Mouse (Mus musculus) embryonic facial prominence, embryonic 11.5 days (tissue): ENCODE results near the gene E130309D02Rik. TPM values are rescaled to one million over a fixed set of nuclear protein-coding genes. Genes with fewer than 3 reads are reported as not detected.
A peak's percentile ranks its signal among the peaks of the same experiment; 100 is the strongest.

Experiments used
- ATAC-seq: fragments of 200-750 bp; cut with Nextera tagmentation; replicated peaks from 2 replicates; pipeline ENCODE4 v1.8.0; 2017; ENCODE audit warnings: low read depth; ENCODE audit not compliant: insufficient number of reproducible peaks, low FRiP score, low TSS enrichment
- DNase-seq: peaks from one replicate; pipeline ENCODE4 v3.0.0-alpha.2; 2015; ENCODE audit warnings: low spot score
- H3K27ac ChIP-seq: fragments of 300-500 bp; sonication (generic); replicated peaks from 2 replicates; pipeline ENCODE4 v1.5.1; 2014; ENCODE audit warnings: mild to moderate bottlenecking, low read depth, low read length, control low read depth
- H3K27me3 ChIP-seq: fragments of 300-500 bp; sonication (generic); 2 replicates; pipeline ENCODE4 v1.6.1; 2014; ENCODE audit warnings: mild to moderate bottlenecking, low read length, moderate library complexity, mixed read lengths; ENCODE audit not compliant: control insufficient read depth, insufficient read depth
- H3K36me3 ChIP-seq: fragments of 300-500 bp; sonication (generic); replicated peaks from 2 replicates; pipeline ENCODE4 v1.6.1; 2014; ENCODE audit warnings: low read depth, mild to moderate bottlenecking, low read length, moderate library complexity, mixed read lengths; ENCODE audit not compliant: control insufficient read depth, insufficient read depth
- H3K4me1 ChIP-seq: fragments of 300-500 bp; sonication (generic); 2 replicates; pipeline ENCODE4 v1.6.1; 2014; ENCODE audit warnings: low read length, mixed read lengths; ENCODE audit not compliant: control insufficient read depth, insufficient read depth
- H3K4me2 ChIP-seq: fragments of 300-500 bp; sonication (generic); 2 replicates; pipeline ENCODE4 v1.6.1; 2014; ENCODE audit warnings: low read depth, mild to moderate bottlenecking, control low read depth, low read length, moderate library complexity
- H3K4me3 ChIP-seq: fragments of 300-500 bp; sonication (generic); 2 replicates; pipeline ENCODE4 v1.5.1; 2014; ENCODE audit warnings: low read depth, low read length, control low read depth
- H3K9ac ChIP-seq: fragments of 300-500 bp; sonication (generic); replicated peaks from 2 replicates; pipeline ENCODE4 v1.6.1; 2014; ENCODE audit warnings: mild to moderate bottlenecking, control low read depth, low read length
- H3K9me3 ChIP-seq: fragments of 300-500 bp; sonication (generic); replicated peaks from 2 replicates; pipeline ENCODE4 v1.6.1; 2016; ENCODE audit warnings: mild to moderate bottlenecking, low read length, inconsistent platforms, mixed read lengths; ENCODE audit not compliant: control insufficient read depth
- WGBS: fragments of 180-500 bp; shearing (Covaris S2); extraction: QIAGEN DNeasy Blood & Tissue Kit; methylation state at CpG from one replicate; pipeline ENCODE4 v1.1.7; 2014; 5-methylcytosine and 5-hydroxymethylcytosine counted together
- polyA plus RNA-seq: library from polyadenylated mRNA; unstranded; fragments of >200 nt; fragmentation: Nextera tagmentation; extraction: Ambion mirVana; gene quantifications from 2 replicates; pipeline ENCODE4 v1.2.1, GENCODE M21; 2014

Gene E130309D02Rik
- polyA plus RNA-seq, 1 experiment from 2014 or later: 35.5 TPM

DNA sequence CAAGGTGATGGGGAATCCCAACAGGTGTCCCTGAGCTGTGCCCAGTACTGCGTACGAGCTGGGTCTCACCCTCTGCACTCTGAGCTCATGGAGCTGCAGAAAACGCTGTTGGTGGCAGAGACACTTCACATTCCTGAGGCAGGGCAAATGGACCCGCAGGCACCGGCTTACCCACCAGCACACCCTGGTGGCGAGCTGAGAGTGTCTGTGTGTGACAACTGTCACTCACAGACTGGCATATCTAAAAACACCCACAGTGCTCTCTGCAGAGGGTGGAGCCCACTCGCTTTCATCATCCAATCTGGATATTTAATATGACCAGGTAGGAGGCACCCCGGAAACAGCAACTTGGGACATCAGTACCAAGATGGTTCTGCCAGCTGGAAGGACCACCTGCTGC, 13.9 kb downstream of the E130309D02Rik start:
- peaks cover 13% of the 10 kb centered on the region for H3K36me3 ChIP-seq
- no peak for ATAC-seq
- 81% methylated on average over 8 of the region's 8 CpGs for WGBS

DNA sequence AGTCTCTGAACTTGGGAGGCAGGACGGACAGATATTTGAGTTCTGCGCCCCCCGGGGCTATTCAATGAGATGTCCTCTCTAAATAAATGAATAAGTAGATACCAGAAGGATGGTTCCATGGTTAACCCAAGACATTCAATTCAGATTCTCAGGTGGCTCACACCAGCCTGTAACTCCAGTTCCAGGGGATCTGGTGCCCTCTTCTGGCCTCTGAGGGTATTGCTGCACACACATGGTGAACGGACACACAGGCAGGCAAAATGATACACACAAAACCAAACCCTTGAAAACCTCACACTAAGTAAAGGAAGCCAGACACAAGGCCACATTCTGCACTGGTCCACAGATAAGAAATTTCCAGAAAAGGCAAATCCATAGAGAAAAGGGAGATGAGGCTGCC, 15.5 kb downstream of the E130309D02Rik start:
- 92% methylated on average over 4 of the region's 4 CpGs for WGBS
- Histone ChIP-seq H3K4me3 (no peak overlapping the region), H3K27me3 (no peaks in the 10 kb centered on the region), H3K9ac (no peak overlapping the region), H3K27ac (no peak overlapping the region), H3K36me3 (peaks cover 10% of the 10 kb centered on the region), H3K4me2 (no peak overlapping the region), H3K4me1 (no peaks in the 10 kb centered on the region), H3K9me3 (no peaks in the 10 kb centered on the region)
- peak; percentile 66 for DNase-seq
- no peak for ATAC-seq

More for the DNA sequence above, 13.9 kb downstream of the E130309D02Rik start:
- Histone ChIP-seq H3K9ac (no peak overlapping the region), H3K27ac (no peak overlapping the region), H3K4me2 (no peak overlapping the region), H3K4me3 (no peak overlapping the region), H3K27me3 (no peaks in the 10 kb centered on the region), H3K9me3 (no peaks in the 10 kb centered on the region), H3K4me1 (no peaks in the 10 kb centered on the region)
- no peak for DNase-seq

DNA sequence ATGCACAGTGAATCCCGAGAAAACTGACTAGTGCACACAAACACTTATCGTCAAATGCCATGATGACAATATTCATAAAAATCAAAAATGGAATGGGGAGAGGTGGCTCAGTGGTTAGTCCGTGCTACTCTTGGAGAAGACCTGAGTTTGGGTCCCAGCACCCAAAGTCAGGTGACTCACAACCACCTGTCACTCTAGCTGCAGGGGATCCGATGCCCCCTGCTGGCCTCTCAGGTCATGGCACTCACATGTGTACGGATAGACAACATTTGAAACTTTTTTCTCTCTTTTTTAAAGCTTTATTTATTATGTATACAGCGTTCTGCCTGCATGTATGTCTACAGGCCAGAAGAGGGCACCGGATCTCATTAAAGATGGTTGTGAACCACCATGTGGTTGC, 16.8 kb downstream of the E130309D02Rik start:
- ATAC-seq (no peak), DNase-seq (no peak)
- peaks cover 12% of the 10 kb centered on the region for H3K27me3 ChIP-seq
- H3K9ac ChIP-seq: no peak overlapping the region
- WGBS: 94% methylated on average over 7 of the region's 7 CpGs
- no peak overlapping the region for H3K27ac ChIP-seq
- peaks cover 10% of the 10 kb centered on the region for H3K36me3 ChIP-seq
- no peak overlapping the region for H3K4me2 ChIP-seq
- H3K9me3 ChIP-seq: no peaks in the 10 kb centered on the region
- no peak overlapping the region for H3K4me3 ChIP-seq
- H3K4me1 ChIP-seq: no peaks in the 10 kb centered on the region

DNA sequence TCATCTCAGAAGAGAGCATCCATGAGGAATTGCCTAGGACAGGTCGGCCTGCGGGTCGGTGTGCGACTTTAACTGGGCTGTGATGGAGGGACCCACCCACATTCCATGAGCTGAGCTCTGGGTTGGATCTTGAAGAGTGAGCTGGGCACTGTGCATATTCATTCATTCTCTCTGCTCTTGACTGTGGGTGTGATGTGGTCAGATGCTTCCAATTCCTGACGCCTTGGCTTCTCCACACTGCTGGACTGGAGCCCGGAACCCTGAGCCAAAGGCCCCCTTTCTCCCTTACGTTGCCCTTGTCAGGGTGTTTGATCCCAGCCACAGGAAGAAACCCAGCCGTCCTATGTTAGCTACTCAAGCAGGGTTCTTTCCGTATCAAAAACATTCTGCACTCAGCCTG, 17.2 kb downstream of the E130309D02Rik start:
- Histone ChIP-seq H3K9me3 (no peaks in the 10 kb centered on the region), H3K27ac (no peak overlapping the region), H3K4me2 (no peak overlapping the region), H3K36me3 (peaks cover 10% of the 10 kb centered on the region), H3K9ac (no peak overlapping the region), H3K4me3 (no peak overlapping the region), H3K4me1 (no peaks in the 10 kb centered on the region), H3K27me3 (peaks cover 16% of the 10 kb centered on the region)
- 93% methylated on average over 9 of the region's 9 CpGs for WGBS
- no peak for ATAC-seq
- DNase-seq: no peak

DNA sequence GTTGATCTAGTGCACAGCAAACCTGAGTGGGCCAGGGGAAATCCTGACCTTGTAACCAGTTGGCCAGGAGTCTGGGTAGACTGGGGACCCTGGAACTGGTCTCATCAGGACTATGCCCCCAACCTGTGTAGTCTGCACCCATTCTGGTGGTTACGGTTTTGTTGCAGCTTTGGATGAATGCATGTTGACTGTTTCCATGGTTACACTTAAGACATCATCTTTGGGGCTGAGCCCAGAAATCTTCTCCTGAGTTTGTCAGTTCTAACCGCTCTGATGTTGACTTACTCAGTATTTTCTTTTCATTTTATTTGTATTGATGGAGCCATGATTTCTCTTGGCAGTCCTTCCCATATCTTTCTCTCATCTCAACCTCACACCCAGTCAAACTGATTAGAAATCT, 19.8 kb downstream of the E130309D02Rik start:
- H3K4me3 ChIP-seq: no peak overlapping the region

DNA sequence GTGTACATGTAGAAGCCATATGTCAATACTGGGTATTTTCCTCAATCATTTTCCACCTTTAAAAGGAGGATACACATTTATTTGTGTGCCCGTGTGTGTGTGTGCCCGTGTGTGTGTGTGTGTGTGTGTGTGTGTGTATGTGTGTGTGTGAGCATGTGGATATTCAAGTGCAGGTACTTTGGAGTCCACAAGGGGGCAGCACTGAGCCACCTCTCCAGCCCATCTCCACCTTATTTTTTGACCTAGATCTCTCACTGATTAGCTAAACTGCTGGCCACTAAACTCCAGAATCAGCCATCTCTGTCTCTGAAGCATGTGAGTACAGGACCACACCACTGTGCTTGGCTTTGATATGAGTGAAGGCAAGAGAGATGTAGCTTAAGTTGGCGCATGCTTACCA, 20.3 kb downstream of the E130309D02Rik start:
- DNase-seq (no peak), ATAC-seq (no peak)
- Histone ChIP-seq H3K4me1 (peaks cover 2% of the 10 kb centered on the region; the same call in 1 of the 2 replicates), H3K4me3 (no peak overlapping the region), H3K4me2 (no peak overlapping the region), H3K27ac (no peak overlapping the region), H3K36me3 (peaks cover 6% of the 10 kb centered on the region), H3K9me3 (no peaks in the 10 kb centered on the region), H3K9ac (no peak overlapping the region), H3K27me3 (peaks cover 39% of the 10 kb centered on the region)
- 94% methylated on average over 3 of the region's 3 CpGs for WGBS

More for the DNA sequence above, 19.8 kb downstream of the E130309D02Rik start:
- no peak overlapping the region for H3K27ac ChIP-seq
- no peaks in the 10 kb centered on the region for H3K9me3 ChIP-seq
- DNase-seq (no peak), ATAC-seq (no peak)
- peaks cover 6% of the 10 kb centered on the region for H3K36me3 ChIP-seq
- no peak overlapping the region for H3K4me2 ChIP-seq
- peaks cover 2% of the 10 kb centered on the region; the same call in 1 of the 2 replicates for H3K4me1 ChIP-seq
- WGBS: 82% methylated on average over 2 of the region's 2 CpGs
- no peak overlapping the region for H3K9ac ChIP-seq
- peaks cover 39% of the 10 kb centered on the region for H3K27me3 ChIP-seq

DNA sequence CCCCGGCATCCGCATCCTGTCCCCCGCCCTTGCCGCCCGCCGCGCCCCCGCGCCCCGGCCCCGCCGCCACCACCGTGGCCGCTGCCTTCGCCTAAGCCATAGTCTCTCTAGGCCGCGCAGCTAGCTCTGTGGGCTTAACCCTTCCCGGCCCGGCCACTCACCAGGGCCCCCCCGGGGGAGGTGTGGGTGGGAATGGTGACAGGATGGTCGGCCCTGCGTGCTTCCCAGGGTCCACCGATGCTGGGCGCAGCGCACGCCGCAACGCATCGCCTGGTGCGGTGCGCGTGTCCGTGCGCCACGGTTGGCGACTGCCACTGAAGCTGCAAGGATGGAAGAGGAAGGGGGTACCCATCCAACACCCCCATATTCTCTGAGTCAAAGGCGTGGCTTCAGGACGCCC, 21.8 kb downstream of the E130309D02Rik start, which contains the start of gene Zfp853:
Zfp853 (minus strand) TSS at position 220 of the 400 bp plus-strand sequence.
- peaks cover 2% of the 10 kb centered on the region; the same call in 1 of the 2 replicates for H3K4me1 ChIP-seq
- peak within 1 kb of the TSS; percentile 91 for H3K4me2 ChIP-seq
- H3K9me3 ChIP-seq: no peaks in the 10 kb centered on the region
- ATAC-seq: no peak
- 2% methylated on average over 35 of the region's 38 CpGs for WGBS
- peaks cover 49% of the 10 kb centered on the region for H3K27me3 ChIP-seq
- peak within 1 kb of the TSS; percentile 57 for H3K9ac ChIP-seq
- no peaks in the 10 kb centered on the region for H3K36me3 ChIP-seq
- DNase-seq: no peak
- H3K27ac ChIP-seq: no peak within 1 kb of the TSS
- peak within 1 kb of the TSS; percentile 42 for H3K4me3 ChIP-seq

DNA sequence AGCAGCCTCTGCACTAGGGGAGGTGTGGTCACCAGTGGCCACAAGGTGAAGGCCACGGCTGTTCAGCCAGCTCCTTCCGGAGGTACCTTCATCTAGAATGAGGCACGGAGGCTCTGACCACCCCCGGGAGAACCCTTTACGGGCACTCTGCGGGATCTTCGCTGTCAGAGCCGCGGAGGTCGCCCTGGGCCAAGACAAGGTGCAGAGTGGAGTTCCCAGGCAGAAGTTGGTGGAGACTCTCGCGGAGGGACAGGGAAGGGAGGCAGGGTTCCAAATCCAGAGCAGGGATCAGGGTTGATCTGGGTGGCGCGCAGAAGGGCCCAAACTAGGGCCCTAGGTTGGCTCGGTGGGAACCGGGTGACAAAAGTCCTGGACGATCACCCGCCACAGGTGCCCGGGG, 22.3 kb downstream of the E130309D02Rik start:
- Histone ChIP-seq H3K4me2 (peak overlapping the region; percentile 91), H3K4me1 (peaks cover 2% of the 10 kb centered on the region; the same call in 1 of the 2 replicates), H3K9me3 (no peaks in the 10 kb centered on the region), H3K27ac (no peak overlapping the region), H3K27me3 (peaks cover 54% of the 10 kb centered on the region), H3K4me3 (peak overlapping the region; percentile 42), H3K36me3 (no peaks in the 10 kb centered on the region), H3K9ac (peak overlapping the region; percentile 57)
- DNase-seq (no peak), ATAC-seq (no peak)
- under 1% methylated on average over 18 of the region's 19 CpGs for WGBS
